Mouse (Mus musculus) G1E (cell line): ENCODE results near the gene Tdrd7. TPM values are rescaled to one million over a fixed set of nuclear protein-coding genes. Genes with fewer than 3 reads are reported as not detected.

Source experiments
- ATAC-seq: 2 replicates; pipeline ENCODE4 v1.8.0; 2016; ENCODE audit warnings: mild to moderate bottlenecking; ENCODE audit not compliant: insufficient number of reproducible peaks, poor library complexity, low FRiP score, severe bottlenecking; ENCODE audit errors: extremely low read depth
- DNase-seq: peaks from one replicate; pipeline ENCODE4 v3.0.0; 2012; ENCODE audit warnings: low spot score
- H3K27me3 ChIP-seq: 2 replicates; pipeline ENCODE4 v1.6.1; 2012; ENCODE audit warnings: mild to moderate bottlenecking, low read length, inconsistent platforms; ENCODE audit not compliant: insufficient read depth
- H3K36me3 ChIP-seq: replicated peaks from 2 replicates; pipeline ENCODE3; 2012; ENCODE audit warnings: mild to moderate bottlenecking, inconsistent platforms
- H3K4me1 ChIP-seq: 2 replicates; pipeline ENCODE4 v1.6.1; 2012; ENCODE audit warnings: low read depth, low read length, inconsistent platforms, mixed read lengths; ENCODE audit not compliant: insufficient read depth
- H3K4me3 ChIP-seq: 2 replicates; pipeline ENCODE4 v1.5.1; 2012; ENCODE audit warnings: low read depth, mild to moderate bottlenecking, inconsistent platforms, low read length, moderate library complexity, mixed read lengths
- H3K9me3 ChIP-seq: replicated peaks from 2 replicates; pipeline ENCODE4 v1.6.1; 2012; ENCODE audit warnings: inconsistent platforms
- CTCF ChIP-seq: IDR thresholded peaks from 2 replicates; pipeline ENCODE4 v1.5.1; 2012; ENCODE audit warnings: low read depth, low read length, inconsistent platforms, mixed read lengths
- GATA1 ChIP-seq: IDR thresholded peaks from 2 replicates; pipeline ENCODE4 v1.6.1; 2012; ENCODE audit warnings: borderline replicate concordance, low read length, inconsistent platforms, mixed read lengths
- GATA2 ChIP-seq: IDR thresholded peaks from 2 replicates; pipeline ENCODE4 v1.6.1; 2012; ENCODE audit warnings: low read depth, low read length, inconsistent platforms, borderline replicate concordance
- POLR2AphosphoS5 ChIP-seq: IDR thresholded peaks from 2 replicates; pipeline ENCODE4 v1.6.1; 2012; ENCODE audit warnings: low read depth, low read length, inconsistent platforms; ENCODE audit not compliant: insufficient replicate concordance
- TAL1 ChIP-seq: conservative IDR thresholded peaks from 2 replicates; pipeline ENCODE4 v1.6.1; 2012; ENCODE audit warnings: low read depth, low read length, inconsistent platforms, mixed read lengths
- polyA plus RNA-seq: library from polyadenylated mRNA; stranded (reverse); fragments of >175 nt; gene quantifications from 2 replicates; pipeline ENCODE4 v1.2.3, GENCODE M21; 2012
- total RNA-seq, 2 experiments: library from RNA; stranded (forward) in 1 of 2; stranded (reverse) in 1 of 2; fragments of 200-1000 nt in 1 of 2; fragments of >200 nt in 1 of 2; fragmentation: Nextera tagmentation in 1 of 2; gene quantifications; 2 replicates each; pipeline ENCODE4 v1.2.3; 2014 to 2017

Tdrd7 gene
- total RNA-seq (2014; fragmentation: Nextera tagmentation), result 1.1 and 1.4 TPM in 2 replicates
- 5.1 and 7.7 TPM in 2 replicates for total RNA-seq (2017)
- polyA plus RNA-seq, result 0.06 and 0.12 TPM in 2 replicates

- Histone ChIP-seq H3K4me3 (no peak within 1 kb of the TSS), H3K36me3 (no peaks in the 10 kb centered on the region), H3K4me1 (no peaks in the 10 kb centered on the region), H3K27me3 (peaks cover 30% of the 10 kb centered on the region), H3K9me3 (no peaks in the 10 kb centered on the region)
- ATAC-seq, result no peak
- TF ChIP-seq GATA1 (no peak), POLR2AphosphoS5 (no peak)
- no peak for DNase-seq
Measured at GRCm38 (mm10) chr4:45964771-45965439, at the start of gene Tdrd7. Gene Tdrd7 (plus strand): TSS chr4:45965334.

- no peak for DNase-seq
Measured at GRCm38 (mm10) chr4:45917091-45917490, 48.0 kb upstream of the Tdrd7 start.

GRCm38 (mm10) chr4:45921663-45922435 is 43.3 kb upstream of the Tdrd7 start:
- TF ChIP-seq TAL1, result no peak
- no peak for TF ChIP-seq CTCF
- no peak for TF ChIP-seq POLR2AphosphoS5
- no peak for TF ChIP-seq GATA1
- no peak for TF ChIP-seq GATA2

More at GRCm38 (mm10) chr4:45917091-45917490, 48.0 kb upstream of the Tdrd7 start:
- H3K9me3 ChIP-seq, result no peaks in the 10 kb centered on the region
- H3K4me3 ChIP-seq, result no peak overlapping the region
- no peaks in the 10 kb centered on the region for H3K36me3 ChIP-seq
- no peaks in the 10 kb centered on the region for H3K4me1 ChIP-seq
- H3K27me3 ChIP-seq, result peaks cover 5% of the 10 kb centered on the region; the same call in 1 of the 2 replicates
- TF ChIP-seq POLR2AphosphoS5, result no peak
- ATAC-seq, result no peak

GRCm38 (mm10) chr4:45924011-45924410 is 41.1 kb upstream of the Tdrd7 start:
- no peaks in the 10 kb centered on the region for H3K4me1 ChIP-seq
- no peak for ATAC-seq
- TF ChIP-seq GATA1 (no peak), TAL1 (no peak), POLR2AphosphoS5 (no peak), CTCF (no peak), GATA2 (no peak)
- H3K36me3 ChIP-seq, result no peaks in the 10 kb centered on the region
- DNase-seq, result no peak
- H3K27me3 ChIP-seq, result peaks cover 12% of the 10 kb centered on the region
- no peaks in the 10 kb centered on the region for H3K9me3 ChIP-seq
- no peak overlapping the region for H3K4me3 ChIP-seq

More at GRCm38 (mm10) chr4:45921663-45922435, 43.3 kb upstream of the Tdrd7 start:
- Histone ChIP-seq H3K4me1 (no peaks in the 10 kb centered on the region), H3K36me3 (no peaks in the 10 kb centered on the region), H3K9me3 (no peaks in the 10 kb centered on the region), H3K27me3 (peaks cover 9% of the 10 kb centered on the region), H3K4me3 (no peak overlapping the region)
- DNase-seq (no peak), ATAC-seq (no peak)

- Histone ChIP-seq H3K9me3 (no peaks in the 10 kb centered on the region), H3K4me1 (no peaks in the 10 kb centered on the region), H3K4me3 (no peak overlapping the region), H3K36me3 (no peaks in the 10 kb centered on the region), H3K27me3 (peaks cover 15% of the 10 kb centered on the region)
- no peak for DNase-seq
- no peak for TF ChIP-seq TAL1
- TF ChIP-seq POLR2AphosphoS5, result no peak
- no peak for TF ChIP-seq GATA2
- no peak for TF ChIP-seq GATA1
- no peak for TF ChIP-seq CTCF
- ATAC-seq, result no peak
Measured at GRCm38 (mm10) chr4:45928561-45928960, 36.6 kb upstream of the Tdrd7 start.

- Histone ChIP-seq H3K4me3 (no peak overlapping the region), H3K4me1 (no peaks in the 10 kb centered on the region; the same call in 1 of the 2 replicates), H3K9me3 (no peaks in the 10 kb centered on the region), H3K36me3 (no peaks in the 10 kb centered on the region), H3K27me3 (peaks cover 13% of the 10 kb centered on the region; the same call in 1 of the 2 replicates)
- peak; percentile 26 for DNase-seq
- TF ChIP-seq GATA1 (no peak), CTCF (peak; percentile 68)
- ATAC-seq, result no peak
Measured at GRCm38 (mm10) chr4:45941628-45942044, 23.5 kb upstream of the Tdrd7 start.
